Mouse (Mus musculus): ENCODE measurements around the gene Cacna2d3. TPM values are rescaled to one million over a fixed set of nuclear protein-coding genes. Genes with fewer than 3 reads are reported as not detected.

Cacna2d3 gene
- total and polyA plus RNA-seq, 3 experiments: not detected

GRCm38 (mm10) chr14:29062676-29063075 is 659.0 kb downstream of the Cacna2d3 start:
- no peaks in the 10 kb centered on the region for H3K9me3 ChIP-seq (replicated peaks; ENCODE audit: insufficient read depth, low read length)
- H3K4me1 ChIP-seq (ENCODE audit: control insufficient read depth in 1 of 2, insufficient read depth in 2 of 2, low read length in 2 of 2): no peaks in the 10 kb centered on the region
- no peak for DNase-seq (ENCODE audit: low read depth, low spot score)
- H3K36me3 ChIP-seq (ENCODE audit: control insufficient read depth in 1 of 2, insufficient read depth in 2 of 2, low read length in 2 of 2): no peaks in the 10 kb centered on the region
- no peak overlapping the region for H3K9ac ChIP-seq (ENCODE audit: control insufficient read depth, low read depth, low read length, poor library complexity, severe bottlenecking)
- no peaks in the 10 kb centered on the region for H3K79me2 ChIP-seq (ENCODE audit: control insufficient read depth, insufficient read depth, low read length, poor library complexity)
- H3K27me3 ChIP-seq (ENCODE audit: control insufficient read depth in 1 of 2, insufficient read depth in 2 of 2, low read length in 2 of 2): no peaks in the 10 kb centered on the region
- no peak overlapping the region for H3K27ac ChIP-seq (ENCODE audit: control insufficient read depth, low read depth, low read length)
- H3K4me3 ChIP-seq (ENCODE audit: control insufficient read depth in 1 of 2, insufficient read depth in 1 of 2, low read depth in 2 of 2, low read length in 2 of 2): no peak overlapping the region
- no peak for TF ChIP-seq SMC3 (IDR thresholded peaks at IDR 0.05; ENCODE audit: low read depth, low read length)
- no peak for TF ChIP-seq ZC3H11A (IDR thresholded peaks at IDR 0.05; ENCODE audit: low read depth, low read length)
- TF ChIP-seq HCFC1 (IDR thresholded peaks at IDR 0.05; ENCODE audit: low read depth, low read length): no peak
- TF ChIP-seq SIN3A (IDR thresholded peaks at IDR 0.05; ENCODE audit: low read length): no peak
- TF ChIP-seq USF1 (IDR thresholded peaks at IDR 0.05; ENCODE audit: low read depth, low read length): no peak
- no peak for TF ChIP-seq JUND (IDR thresholded peaks at IDR 0.05; ENCODE audit: low read depth, low read length)
- no peak for TF ChIP-seq BHLHE40 (IDR thresholded peaks at IDR 0.05; ENCODE audit: borderline replicate concordance, low read depth, low read length)
- no peak for TF ChIP-seq MXI1 (IDR thresholded peaks at IDR 0.05; ENCODE audit: low read depth, low read length)
- TF ChIP-seq TBP (IDR thresholded peaks at IDR 0.05; ENCODE audit: low read depth, low read length): no peak
- no peak for TF ChIP-seq MYC (IDR thresholded peaks at IDR 0.05; ENCODE audit: low read depth, low read length)
- TF ChIP-seq UBTF (IDR thresholded peaks at IDR 0.05; ENCODE audit: borderline replicate concordance, insufficient read depth, low read depth, low read length): no peak

GRCm38 (mm10) chr14:29061491-29061890 is 660.2 kb downstream of the Cacna2d3 start:
- Histone ChIP-seq H3K36me3 (ENCODE audit: control insufficient read depth in 1 of 2, insufficient read depth in 2 of 2, low read length in 2 of 2) (no peaks in the 10 kb centered on the region), H3K9me3 (replicated peaks; ENCODE audit: insufficient read depth, low read length) (no peaks in the 10 kb centered on the region), H3K79me2 (ENCODE audit: control insufficient read depth, insufficient read depth, low read length, poor library complexity) (no peaks in the 10 kb centered on the region), H3K9ac (ENCODE audit: control insufficient read depth, low read depth, low read length, poor library complexity, severe bottlenecking) (no peak overlapping the region), H3K4me3 (ENCODE audit: control insufficient read depth in 1 of 2, insufficient read depth in 1 of 2, low read depth in 2 of 2, low read length in 2 of 2) (no peak overlapping the region), H3K27me3 (ENCODE audit: control insufficient read depth in 1 of 2, insufficient read depth in 2 of 2, low read length in 2 of 2) (no peaks in the 10 kb centered on the region), H3K27ac (ENCODE audit: control insufficient read depth, low read depth, low read length) (no peak overlapping the region), H3K4me1 (ENCODE audit: control insufficient read depth in 1 of 2, insufficient read depth in 2 of 2, low read length in 2 of 2) (no peaks in the 10 kb centered on the region)
- TF ChIP-seq MAFK (IDR thresholded peaks at IDR 0.05; ENCODE audit: borderline replicate concordance, low read depth, low read length) (no peak), NRF1 (IDR thresholded peaks at IDR 0.05; ENCODE audit: insufficient read depth, low read depth, low read length, poor library complexity, severe bottlenecking) (no peak), E2F4 (IDR thresholded peaks at IDR 0.05; ENCODE audit: borderline replicate concordance, low read depth, low read length) (no peak), TBP (IDR thresholded peaks at IDR 0.05; ENCODE audit: low read depth, low read length) (no peak), TCF12 (IDR thresholded peaks at IDR 0.05; ENCODE audit: low read depth, low read length) (no peak), GATA1 (IDR thresholded peaks at IDR 0.05; ENCODE audit: low read depth, low read length) (no peak), ZKSCAN1 (IDR thresholded peaks at IDR 0.05; ENCODE audit: low read depth, low read length) (no peak)
- no peak for DNase-seq (ENCODE audit: low read depth, low spot score)

All from MEL (cell line).